In genomic region chr3:155234919-155235318, GRCm38 (mm10) we compare ENCODE assay signal across 8 mouse cellular contexts.
DNase-seq lines count a peak whose midpoint lies in the region; ATAC-seq lines count a peak whose summit lies in the region.

No protein-coding gene starts in this region.

- H3K9ac ChIP-seq in kidney, embryonic 16.5 days (replicated peaks; ENCODE audit: low read length), result no peak overlapping the region
- H3K9ac ChIP-seq in forebrain, embryonic 13.5 days, result no peak overlapping the region
- no peak overlapping the region for H3K9ac ChIP-seq in midbrain, embryonic 15.5 days

- no peak overlapping the region for H3K4me2 ChIP-seq in kidney, embryonic 16.5 days (replicated peaks; ENCODE audit: low read depth, low read length)
- H3K4me2 ChIP-seq in forebrain, embryonic 13.5 days, result no peak overlapping the region
- H3K4me2 ChIP-seq in midbrain, embryonic 15.5 days, result no peak overlapping the region

- no peaks in the 10 kb centered on the region for H3K4me1 ChIP-seq in kidney, embryonic 16.5 days (ENCODE audit: insufficient read depth, low read length)
- no peaks in the 10 kb centered on the region for H3K4me1 ChIP-seq in forebrain, embryonic 13.5 days
- H3K4me1 ChIP-seq in midbrain, embryonic 15.5 days, result no peaks in the 10 kb centered on the region
- H3K4me1 ChIP-seq in heart, embryonic 10.5 days, result no peaks in the 10 kb centered on the region

- 3% methylated on average over 1 of the region's 1 CpGs for WGBS in kidney, embryonic 16.5 days
- 10% methylated on average over 1 of the region's 1 CpGs for WGBS in forebrain, embryonic 13.5 days
- 4% methylated on average over 1 of the region's 1 CpGs for WGBS in midbrain, embryonic 15.5 days
- 9% methylated on average over 1 of the region's 1 CpGs for WGBS in heart, embryonic 10.5 days

- DNase-seq in kidney, adult 18-20 months, result no peak
- DNase-seq in Muller cell, postnatal 12 days (ENCODE audit: inconsistent ontology term), result peak; percentile 28
- no peak for DNase-seq in spleen, postnatal 10 days (ENCODE audit: low spot score in 2 of 2)
- DNase-seq in spleen, adult 18-20 months, result no peak
- DNase-seq in heart, embryonic 10.5 days (ENCODE audit: low spot score), result no peak

- H3K36me3 ChIP-seq in kidney, embryonic 16.5 days (ENCODE audit: insufficient read depth, low read length), result no peaks in the 10 kb centered on the region
- no peaks in the 10 kb centered on the region for H3K36me3 ChIP-seq in forebrain, embryonic 13.5 days (ENCODE audit: poor library complexity, severe bottlenecking)
- H3K36me3 ChIP-seq in midbrain, embryonic 15.5 days (replicated peaks), result no peaks in the 10 kb centered on the region
- H3K36me3 ChIP-seq in heart, embryonic 10.5 days, result no peaks in the 10 kb centered on the region

- peak; percentile 63; the same call in 1 of the 2 replicates for ATAC-seq in kidney, embryonic 16.5 days (ENCODE audit: low FRiP score, low TSS enrichment)
- ATAC-seq in forebrain, embryonic 13.5 days, result peak; percentile 79
- peak; percentile 85 for ATAC-seq in midbrain, embryonic 15.5 days (replicated peaks)

- H3K27me3 ChIP-seq in kidney, embryonic 16.5 days (ENCODE audit: insufficient read depth, low read length), result no peaks in the 10 kb centered on the region
- no peaks in the 10 kb centered on the region for H3K27me3 ChIP-seq in forebrain, embryonic 13.5 days
- H3K27me3 ChIP-seq in midbrain, embryonic 15.5 days (replicated peaks), result no peaks in the 10 kb centered on the region
- H3K27me3 ChIP-seq in heart, embryonic 10.5 days (ENCODE audit: insufficient read depth, poor library complexity, severe bottlenecking), result no peaks in the 10 kb centered on the region

- H3K4me3 ChIP-seq in kidney, embryonic 16.5 days (ENCODE audit: low read length), result no peak overlapping the region
- no peak overlapping the region for H3K4me3 ChIP-seq in forebrain, embryonic 13.5 days
- H3K4me3 ChIP-seq in midbrain, embryonic 15.5 days, result no peak overlapping the region
- no peak overlapping the region for H3K4me3 ChIP-seq in heart, embryonic 10.5 days

- H3K9me3 ChIP-seq in kidney, embryonic 16.5 days (ENCODE audit: low read length), result no peaks in the 10 kb centered on the region
- no peaks in the 10 kb centered on the region for H3K9me3 ChIP-seq in forebrain, embryonic 13.5 days (replicated peaks)
- H3K9me3 ChIP-seq in midbrain, embryonic 15.5 days, result no peaks in the 10 kb centered on the region
- no peaks in the 10 kb centered on the region for H3K9me3 ChIP-seq in heart, embryonic 10.5 days

- H3K27ac ChIP-seq in kidney, embryonic 16.5 days (ENCODE audit: low read length), result no peak overlapping the region
- H3K27ac ChIP-seq in forebrain, embryonic 13.5 days, result no peak overlapping the region
- no peak overlapping the region for H3K27ac ChIP-seq in midbrain, embryonic 15.5 days
- no peak overlapping the region for H3K27ac ChIP-seq in heart, embryonic 10.5 days
